Mouse (Mus musculus) lung, adult 2 months (tissue): ENCODE results near the gene Nkx1-2. TPM values are rescaled to one million over a fixed set of nuclear protein-coding genes. Genes with fewer than 3 reads are reported as not detected.

Source experiments
- DNase-seq: peaks from one replicate; pipeline ENCODE4 v3.0.0; 2022
- H3K4me1 ChIP-seq: fragments of 200-500 bp; 2 replicates; pipeline ENCODE4 v1.6.1; 2011; ENCODE audit warnings: low read length; ENCODE audit not compliant: control insufficient read depth, insufficient read depth
- H3K4me3 ChIP-seq: fragments of 200-500 bp; replicated peaks from 2 replicates; pipeline ENCODE3; 2011; ENCODE audit warnings: low read depth, mild to moderate bottlenecking, control low read depth, low read length; ENCODE audit errors: extremely low read depth
- CTCF ChIP-seq: fragments of 200-500 bp; IDR thresholded peaks from 2 replicates; pipeline ENCODE4 v1.5.1; 2011; ENCODE audit warnings: mild to moderate bottlenecking, low read length, control low read depth; ENCODE audit not compliant: insufficient read depth
- POLR2A ChIP-seq: fragments of 200-500 bp; IDR thresholded peaks from 2 replicates; pipeline ENCODE4 v1.6.1; 2011; ENCODE audit warnings: low read depth, mild to moderate bottlenecking, control low read depth, low read length, borderline replicate concordance; ENCODE audit errors: extremely low read depth
- WGBS: fragments of 180-500 bp; shearing (Covaris S2); methylation state at CpG from one replicate; pipeline ENCODE4 v1.1.7; 2018; 5-methylcytosine and 5-hydroxymethylcytosine counted together
- polyA plus RNA-seq: library from polyadenylated mRNA; depleted of rRNA; stranded (reverse); fragments of >200 nt; gene quantifications from 2 replicates; pipeline ENCODE4 v1.2.3, GENCODE M21; 2012

Nkx1-2 gene
- polyA plus RNA-seq, 1 experiment, result not detected

GRCm38 (mm10) chr7:132573205-132573604 lies 26.2 kb downstream of the Nkx1-2 start:
- 56% methylated on average over 6 of the region's 6 CpGs for WGBS
- no peak for DNase-seq
- TF ChIP-seq POLR2A (no peak), CTCF (no peak)
- peaks cover 9% of the 10 kb centered on the region for H3K4me1 ChIP-seq
- H3K4me3 ChIP-seq, result no peak overlapping the region

- WGBS, result 52% methylated on average over 3 of the region's 3 CpGs
- Histone ChIP-seq H3K4me1 (peaks cover 9% of the 10 kb centered on the region), H3K4me3 (no peak overlapping the region)
- no peak for DNase-seq
- TF ChIP-seq CTCF (no peak), POLR2A (no peak)
These were observed 26.7 kb downstream of the Nkx1-2 start for GRCm38 (mm10) chr7:132572738-132573137.

GRCm38 (mm10) chr7:132571481-132571880 lies 28.0 kb downstream of the Nkx1-2 start:
- DNase-seq, result no peak
- WGBS, result 50% methylated on average over 8 of the region's 8 CpGs

GRCm38 (mm10) chr7:132570071-132570470 lies 29.4 kb downstream of the Nkx1-2 start:
- DNase-seq, result no peak
- Histone ChIP-seq H3K4me1 (peaks cover 5% of the 10 kb centered on the region), H3K4me3 (no peak overlapping the region)
- WGBS, result 72% methylated on average over 5 of the region's 5 CpGs
- TF ChIP-seq POLR2A, result no peak

More at GRCm38 (mm10) chr7:132571481-132571880, 28.0 kb downstream of the Nkx1-2 start:
- TF ChIP-seq POLR2A (no peak), CTCF (no peak)
- peak overlapping the region; percentile 19 for H3K4me3 ChIP-seq
- peaks cover 6% of the 10 kb centered on the region for H3K4me1 ChIP-seq

- 64% methylated on average over 6 of the region's 6 CpGs for WGBS
- TF ChIP-seq CTCF (no peak), POLR2A (no peak)
These were observed 30.6 kb downstream of the Nkx1-2 start for GRCm38 (mm10) chr7:132568817-132569216.

GRCm38 (mm10) chr7:132565831-132566230 lies 33.6 kb downstream of the Nkx1-2 start:
- TF ChIP-seq POLR2A (no peak), CTCF (no peak)

More at GRCm38 (mm10) chr7:132568817-132569216, 30.6 kb downstream of the Nkx1-2 start:
- no peak for DNase-seq
- H3K4me1 ChIP-seq, result peaks cover 5% of the 10 kb centered on the region
- no peak overlapping the region for H3K4me3 ChIP-seq

GRCm38 (mm10) chr7:132559138-132559766 lies 40.2 kb downstream of the Nkx1-2 start:
- no peak for DNase-seq
- peaks cover 5% of the 10 kb centered on the region; the same call in 1 of the 2 replicates for H3K4me1 ChIP-seq
- WGBS, result 41% methylated on average over 3 of the region's 3 CpGs
- no peak for TF ChIP-seq CTCF
- TF ChIP-seq POLR2A, result no peak
- no peak overlapping the region for H3K4me3 ChIP-seq

More at GRCm38 (mm10) chr7:132565831-132566230, 33.6 kb downstream of the Nkx1-2 start:
- WGBS, result 50% methylated on average over 1 of the region's 1 CpGs
- Histone ChIP-seq H3K4me1 (peaks cover 5% of the 10 kb centered on the region), H3K4me3 (no peak overlapping the region)
- DNase-seq, result no peak

- no peak for DNase-seq
- H3K4me3 ChIP-seq, result no peak overlapping the region
- TF ChIP-seq POLR2A (no peak), CTCF (no peak)
- WGBS, result 51% methylated on average over 7 of the region's 7 CpGs
- H3K4me1 ChIP-seq, result peaks cover 5% of the 10 kb centered on the region; the same call in 1 of the 2 replicates
These were observed 41.2 kb downstream of the Nkx1-2 start for GRCm38 (mm10) chr7:132558141-132558736.

GRCm38 (mm10) chr7:132556575-132556974 lies 42.9 kb downstream of the Nkx1-2 start:
- Histone ChIP-seq H3K4me3 (no peak overlapping the region), H3K4me1 (peaks cover 5% of the 10 kb centered on the region; the same call in 1 of the 2 replicates)
- TF ChIP-seq CTCF, result no peak
- TF ChIP-seq POLR2A, result no peak
- WGBS, result 83% methylated on average over 5 of the region's 5 CpGs
- no peak for DNase-seq

- DNase-seq, result no peak
- TF ChIP-seq CTCF (no peak), POLR2A (no peak)
- Histone ChIP-seq H3K4me3 (no peak overlapping the region), H3K4me1 (peaks cover 5% of the 10 kb centered on the region; the same call in 1 of the 2 replicates)
- 52% methylated on average over 4 of the region's 4 CpGs for WGBS
These were observed 43.5 kb downstream of the Nkx1-2 start for GRCm38 (mm10) chr7:132555911-132556310.
